Mouse (Mus musculus) heart, adult 2 months (tissue): ENCODE data around the gene Arhgap23. TPM values are rescaled to one million over a fixed set of nuclear protein-coding genes. Genes with fewer than 3 reads are reported as not detected.
A peak's percentile ranks its signal among the peaks of the same experiment; 100 is the strongest.

ENCODE experiments used
- DNase-seq, 2 experiments: peaks; one replicate each; pipeline ENCODE4 v3.0.0; 2021
- H3K27ac ChIP-seq: fragments of 200-600 bp; 2 replicates; pipeline ENCODE4 v1.8.1; 2022
- H3K27me3 ChIP-seq: fragments of 200-500 bp; 2 replicates; pipeline ENCODE4 v1.6.1; 2012; ENCODE audit warnings: mild to moderate bottlenecking, low read length, inconsistent platforms, mixed read lengths; ENCODE audit not compliant: control insufficient read depth, insufficient read depth
- H3K36me3 ChIP-seq: fragments of 200-500 bp; 2 replicates; pipeline ENCODE4 v1.6.1; 2012; ENCODE audit warnings: low read length, inconsistent platforms; ENCODE audit not compliant: control insufficient read depth, insufficient read depth
- H3K4me1 ChIP-seq: fragments of 200-500 bp; 2 replicates; pipeline ENCODE4 v1.6.1; 2011; ENCODE audit warnings: low read length; ENCODE audit not compliant: control insufficient read depth, insufficient read depth
- H3K4me3 ChIP-seq: fragments of 200-600 bp; 2 replicates; pipeline ENCODE4 v1.8.1; 2022
- H3K79me2 ChIP-seq: fragments of 200-500 bp; replicated peaks from 2 replicates; pipeline ENCODE4 v1.6.1; 2012; ENCODE audit warnings: mild to moderate bottlenecking, inconsistent platforms, low read length, moderate library complexity, mixed read lengths; ENCODE audit not compliant: control insufficient read depth, insufficient read depth
- H3K9ac ChIP-seq: fragments of 200-500 bp; 2 replicates; pipeline ENCODE4 v1.6.1; 2012; ENCODE audit warnings: low read depth, mild to moderate bottlenecking, control low read depth, inconsistent platforms, low read length, mixed read lengths
- CTCF ChIP-seq: fragments of 200-600 bp; IDR thresholded peaks from 2 replicates; pipeline ENCODE4 v1.8.1; 2022; ENCODE audit warnings: antibody characterized with exemption, mild to moderate bottlenecking, moderate library complexity
- EP300 ChIP-seq: fragments of 200-500 bp; IDR thresholded peaks from 2 replicates; pipeline ENCODE4 v1.6.1; 2011; ENCODE audit warnings: low read depth, low read length, control low read depth; ENCODE audit not compliant: insufficient read depth
- POLR2A ChIP-seq: fragments of 200-500 bp; IDR thresholded peaks from 2 replicates; pipeline ENCODE4 v1.6.1; 2011; ENCODE audit warnings: mild to moderate bottlenecking, low read depth, low read length, control low read depth; ENCODE audit not compliant: insufficient read depth
- WGBS: fragments of 180-500 bp; shearing (Covaris S2); methylation state at CpG from one replicate; pipeline ENCODE4 v1.1.7; 2018; 5-methylcytosine and 5-hydroxymethylcytosine counted together
- intact Hi-C: fragments of 180-260 bp; cut with DNase I; formaldehyde crosslinking; loops from one replicate; pipeline ENCODE4 v1.15.1; 2025
- polyA plus RNA-seq: library from polyadenylated mRNA; depleted of rRNA; stranded (reverse); fragments of >200 nt; gene quantifications from 2 replicates; pipeline ENCODE4 v1.2.3, GENCODE M21; 2012
- total RNA-seq, 2 experiments: library from RNA; stranded (reverse); gene quantifications; 2 replicates each; pipeline ENCODE4 v1.2.3; 2021

Arhgap23 gene
- total and polyA plus RNA-seq, 3 experiments: 12.8 to 18.4 (median 13.7) TPM

GRCm38 (mm10) chr11:97394146-97394545 is 21.2 kb upstream of the Arhgap23 start:
- H3K4me1 ChIP-seq: no peaks in the 10 kb centered on the region; the same call in 1 of the 2 replicates
- no peaks in the 10 kb centered on the region for H3K79me2 ChIP-seq
- intact Hi-C loops: no loop called here
- TF ChIP-seq EP300 (no peak), POLR2A (no peak), CTCF (no peak)
- H3K27me3 ChIP-seq: no peaks in the 10 kb centered on the region
- no peaks in the 10 kb centered on the region; the same call in none of the 2 replicates for H3K36me3 ChIP-seq
- no peak for DNase-seq
- no peak overlapping the region for H3K27ac ChIP-seq
- no peak overlapping the region for H3K4me3 ChIP-seq
- WGBS: 41% methylated on average over 11 of the region's 11 CpGs
- no peak overlapping the region for H3K9ac ChIP-seq

- Histone ChIP-seq H3K4me3 (no peak overlapping the region), H3K36me3 (no peaks in the 10 kb centered on the region), H3K27ac (no peak overlapping the region), H3K9ac (no peak overlapping the region), H3K4me1 (no peaks in the 10 kb centered on the region; the same call in 1 of the 2 replicates), H3K79me2 (no peaks in the 10 kb centered on the region), H3K27me3 (no peaks in the 10 kb centered on the region)
- intact Hi-C loops: no loop called here
- TF ChIP-seq CTCF (no peak), EP300 (no peak), POLR2A (no peak)
- WGBS: 67% methylated on average over 2 of the region's 2 CpGs
- no peak for DNase-seq
Measured at GRCm38 (mm10) chr11:97398506-97398905, 16.8 kb upstream of the Arhgap23 start.

- no peak overlapping the region for H3K9ac ChIP-seq
- intact Hi-C loops: loop anchor here (1.0 kb wide), 2 partner anchors 39 to 43 kb away; no protein-coding TSS in a partner anchor
- TF ChIP-seq EP300 (peak; percentile 91), CTCF (peak; percentile 97), POLR2A (no peak)
- H3K79me2 ChIP-seq: no peaks in the 10 kb centered on the region
- H3K27ac ChIP-seq: no peak overlapping the region
- WGBS: 4% methylated on average over 23 of the region's 23 CpGs
- H3K4me3 ChIP-seq: peak overlapping the region; percentile 25; the same call in 1 of the 2 replicates
- peaks cover 2% of the 10 kb centered on the region for H3K4me1 ChIP-seq
- DNase-seq: peak; percentile 83 to 86
- no peaks in the 10 kb centered on the region for H3K36me3 ChIP-seq
- no peaks in the 10 kb centered on the region for H3K27me3 ChIP-seq
Measured at GRCm38 (mm10) chr11:97399958-97400710, 15.2 kb upstream of the Arhgap23 start.

DNA sequence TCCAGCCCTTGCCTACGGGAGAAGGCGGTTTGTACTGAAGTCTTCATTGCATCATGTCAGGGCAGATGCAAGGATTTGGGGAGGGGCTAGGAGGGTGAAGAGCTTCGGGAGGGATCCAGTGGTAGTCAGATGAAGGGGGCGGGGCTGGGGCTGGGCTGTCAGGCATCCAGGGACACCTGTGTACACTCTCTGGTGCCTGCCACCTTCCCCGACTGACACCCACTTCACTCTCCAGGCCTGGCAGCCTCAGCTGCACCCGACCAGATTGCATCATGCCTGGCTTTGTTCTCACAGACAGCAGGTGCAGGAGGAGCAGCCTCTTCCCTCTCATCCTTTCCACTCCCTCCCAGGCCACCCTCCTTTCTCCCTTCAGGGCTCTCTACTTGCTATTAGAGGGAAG is 14.3 kb upstream of the Arhgap23 start:
- 41% methylated on average over 6 of the region's 6 CpGs for WGBS
- Histone ChIP-seq H3K4me3 (no peak overlapping the region), H3K9ac (no peak overlapping the region), H3K27me3 (no peaks in the 10 kb centered on the region), H3K79me2 (no peaks in the 10 kb centered on the region), H3K4me1 (peaks cover 6% of the 10 kb centered on the region), H3K27ac (no peak overlapping the region), H3K36me3 (no peaks in the 10 kb centered on the region)
- peak in 1 of 2 experiments; percentile 45 for DNase-seq
- TF ChIP-seq CTCF (no peak), EP300 (no peak), POLR2A (no peak)
- intact Hi-C loops: no loop called here

GRCm38 (mm10) chr11:97401686-97402435 is 13.5 kb upstream of the Arhgap23 start:
- H3K79me2 ChIP-seq: no peaks in the 10 kb centered on the region
- WGBS: 69% methylated on average over 3 of the region's 3 CpGs
- intact Hi-C loops: no loop called here
- H3K27ac ChIP-seq: no peak overlapping the region
- H3K4me3 ChIP-seq: no peak overlapping the region
- no peak for TF ChIP-seq EP300
- TF ChIP-seq POLR2A: no peak
- TF ChIP-seq CTCF: no peak
- H3K36me3 ChIP-seq: no peaks in the 10 kb centered on the region
- H3K4me1 ChIP-seq: peaks cover 6% of the 10 kb centered on the region
- no peak overlapping the region for H3K9ac ChIP-seq
- no peak for DNase-seq
- no peaks in the 10 kb centered on the region for H3K27me3 ChIP-seq

- Histone ChIP-seq H3K4me3 (no peak overlapping the region), H3K9ac (no peak overlapping the region), H3K36me3 (no peaks in the 10 kb centered on the region), H3K27ac (no peak overlapping the region), H3K27me3 (no peaks in the 10 kb centered on the region), H3K79me2 (no peaks in the 10 kb centered on the region), H3K4me1 (peaks cover 6% of the 10 kb centered on the region)
- 53% methylated on average over 2 of the region's 2 CpGs for WGBS
- TF ChIP-seq POLR2A (no peak), CTCF (no peak), EP300 (no peak)
- no peak for DNase-seq
- intact Hi-C loops: no loop called here
Measured at GRCm38 (mm10) chr11:97402746-97403145, 12.6 kb upstream of the Arhgap23 start.
